Mouse (Mus musculus): Measurements from ENCODE around the gene Rgsl1.

DNA sequence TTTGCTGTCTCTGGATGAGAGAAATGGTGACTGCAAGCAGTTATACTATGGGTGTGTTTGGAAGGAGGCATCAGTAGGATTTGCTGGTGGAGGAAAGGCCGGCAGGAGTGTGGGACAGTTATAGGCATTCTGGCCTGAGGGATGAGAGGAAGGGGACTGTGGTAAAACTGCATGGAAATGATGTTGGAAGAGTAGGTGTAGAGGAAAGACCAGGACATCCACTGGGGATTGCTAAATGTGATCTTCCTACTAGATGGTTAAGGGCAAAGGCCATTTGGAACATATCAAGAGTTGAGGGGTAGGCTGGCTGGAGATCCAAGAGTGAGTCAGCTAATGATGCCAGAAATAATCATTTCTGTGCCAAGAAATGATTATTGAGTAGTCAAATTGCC, 73.2 kb downstream of the Rgsl1 start:
- TF ChIP-seq CTCF (IDR thresholded peaks at IDR 0.05; ENCODE audit: low read depth, low read length), result no peak
- no peak for TF ChIP-seq EP300 (IDR thresholded peaks at IDR 0.05; ENCODE audit: insufficient read depth, low read depth, low read length)
- no peak for TF ChIP-seq POLR2A (IDR thresholded peaks at IDR 0.05; ENCODE audit: insufficient read depth, low read length)

All from ES-Bruce4 (cell line).